Mouse (Mus musculus): ENCODE results near the gene Pnpla1. TPM values are rescaled to one million over a fixed set of nuclear protein-coding genes. Genes with fewer than 3 reads are reported as not detected.

Pnpla1 gene
- polyA plus RNA-seq, 1 experiment from 2014 or later, result 12.7 TPM

DNA sequence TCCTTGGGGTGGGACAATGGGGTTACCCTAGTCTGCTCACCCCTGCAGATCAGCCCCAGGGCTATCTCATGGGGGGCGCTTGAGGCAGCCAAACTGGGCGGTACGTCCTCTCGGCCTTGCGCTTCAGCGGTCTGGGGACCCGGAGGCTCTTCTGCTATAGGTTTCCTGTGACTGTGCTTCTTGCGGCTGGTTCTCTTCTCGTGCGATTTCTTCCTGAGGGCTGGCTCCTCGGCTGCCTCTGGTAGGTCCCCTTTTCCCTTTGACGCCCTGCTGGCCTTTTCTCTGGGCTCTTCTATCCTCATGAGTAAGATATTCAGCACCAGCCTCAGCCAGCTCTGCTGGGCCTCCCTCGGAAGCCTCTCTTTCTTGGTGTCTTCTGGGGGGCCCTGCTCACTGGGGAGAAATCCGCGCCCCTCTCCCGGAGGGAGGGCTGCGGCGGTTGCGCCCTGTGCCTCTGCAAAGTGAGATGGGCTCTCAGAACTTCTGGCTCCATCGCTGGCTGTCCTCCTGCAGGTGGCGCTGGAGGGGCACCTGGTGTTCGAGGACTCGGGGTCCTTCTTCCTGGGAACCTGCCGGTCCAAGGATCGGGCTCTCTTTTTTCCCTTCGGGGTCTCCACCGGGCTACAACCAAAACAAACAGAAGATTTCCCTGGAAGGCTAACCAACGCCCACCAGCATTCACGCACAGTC is 51.2 kb downstream of the Pnpla1 start:
- Histone ChIP-seq H3K4me2 (replicated peaks; ENCODE audit: low read depth) (peak overlapping the region; percentile 47), H3K36me3 (ENCODE audit: control insufficient read depth, insufficient read depth, low read length) (no peaks in the 10 kb centered on the region), H3K4me1 (replicated peaks; ENCODE audit: control insufficient read depth, insufficient read depth) (no peaks in the 10 kb centered on the region), H3K27ac (replicated peaks) (no peak overlapping the region), H3K4me3 (ENCODE audit: low read depth, low read length) (peak overlapping the region; percentile 4; the same call in 1 of the 2 replicates), H3K9me3 (ENCODE audit: control insufficient read depth, low read length) (no peaks in the 10 kb centered on the region), H3K9ac (ENCODE audit: low read length) (0 out of 2 replicates have a peak overlapping the region, but pooled peaks have one; percentile 48), H3K27me3 (ENCODE audit: control insufficient read depth, insufficient read depth, low read length) (no peaks in the 10 kb centered on the region)
- DNase-seq (ENCODE audit: low spot score), result peak; percentile 76
- WGBS, result 16% methylated on average over 29 of the region's 29 CpGs
- ATAC-seq (ENCODE audit: low FRiP score, low TSS enrichment), result no peak
- TF ChIP-seq CTCF (IDR thresholded peaks at IDR 0.05; ENCODE audit: low read depth) (peak; percentile 78), EP300 (optimal IDR thresholded peaks at IDR 0.05) (no peak)

DNA sequence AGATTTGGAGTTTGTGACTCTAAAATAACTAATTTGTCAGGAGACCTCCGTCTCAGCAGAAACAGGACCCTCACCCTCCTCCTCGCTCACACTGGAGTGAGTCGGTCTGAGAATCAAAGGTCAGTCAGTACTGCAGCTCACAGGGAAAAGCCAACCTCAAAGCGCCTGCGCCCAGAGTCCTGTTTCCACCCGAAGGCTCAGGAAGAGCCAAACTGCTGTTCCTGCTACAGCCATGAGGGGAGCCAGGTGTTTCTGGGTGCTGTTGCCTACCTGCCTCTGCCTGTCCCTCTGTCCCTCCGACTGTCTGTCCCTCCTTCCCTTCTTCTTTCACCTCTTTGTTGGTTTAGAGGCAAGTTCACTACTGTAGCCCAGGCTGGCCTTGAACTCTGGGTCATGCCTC is 51.9 kb downstream of the Pnpla1 start:
- Histone ChIP-seq H3K9me3 (ENCODE audit: control insufficient read depth, low read length) (no peaks in the 10 kb centered on the region), H3K4me1 (replicated peaks; ENCODE audit: control insufficient read depth, insufficient read depth) (no peaks in the 10 kb centered on the region), H3K4me3 (ENCODE audit: low read depth, low read length) (no peak overlapping the region), H3K4me2 (replicated peaks; ENCODE audit: low read depth) (no peak overlapping the region), H3K27me3 (ENCODE audit: control insufficient read depth, insufficient read depth, low read length) (no peaks in the 10 kb centered on the region), H3K9ac (ENCODE audit: low read length) (no peak overlapping the region), H3K27ac (replicated peaks) (no peak overlapping the region), H3K36me3 (ENCODE audit: control insufficient read depth, insufficient read depth, low read length) (no peaks in the 10 kb centered on the region)
- DNase-seq (ENCODE audit: low spot score) (peak; percentile 62), ATAC-seq (ENCODE audit: low FRiP score, low TSS enrichment) (0 out of 2 replicates have a peak, but pooled peaks have one; percentile 22)
- TF ChIP-seq EP300 (optimal IDR thresholded peaks at IDR 0.05), result no peak
- peak; percentile 58 for TF ChIP-seq CTCF (IDR thresholded peaks at IDR 0.05; ENCODE audit: low read depth)
- WGBS, result 37% methylated on average over 7 of the region's 7 CpGs

DNA sequence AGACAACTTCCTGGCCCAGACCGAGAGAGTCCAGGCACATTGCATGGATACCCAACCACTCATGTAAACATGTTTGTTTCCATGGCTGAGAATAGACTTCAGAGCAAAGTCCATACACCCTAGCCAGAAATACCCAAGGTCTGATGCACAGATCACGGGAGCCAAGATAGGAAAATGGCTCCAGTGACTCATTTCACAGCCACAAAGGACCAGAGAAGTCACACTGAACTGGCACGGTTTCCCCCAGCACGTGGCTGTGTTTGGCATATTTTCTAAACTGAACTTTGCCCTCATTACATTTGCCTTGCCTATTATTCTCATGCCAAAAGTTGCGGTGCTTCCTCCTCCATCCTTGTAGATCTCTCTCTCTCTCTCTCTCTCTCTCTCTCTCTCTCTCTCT is 55.0 kb downstream of the Pnpla1 start:
- ATAC-seq (ENCODE audit: low FRiP score, low TSS enrichment) (peak; percentile 84), DNase-seq (ENCODE audit: low spot score) (peak; percentile 80)
- Histone ChIP-seq H3K9me3 (ENCODE audit: control insufficient read depth, low read length) (no peaks in the 10 kb centered on the region), H3K4me3 (ENCODE audit: low read depth, low read length) (no peak overlapping the region), H3K4me2 (replicated peaks; ENCODE audit: low read depth) (no peak overlapping the region), H3K27me3 (ENCODE audit: control insufficient read depth, insufficient read depth, low read length) (no peaks in the 10 kb centered on the region), H3K36me3 (ENCODE audit: control insufficient read depth, insufficient read depth, low read length) (no peaks in the 10 kb centered on the region), H3K4me1 (replicated peaks; ENCODE audit: control insufficient read depth, insufficient read depth) (no peaks in the 10 kb centered on the region), H3K9ac (ENCODE audit: low read length) (no peak overlapping the region), H3K27ac (replicated peaks) (no peak overlapping the region)
- no peak for TF ChIP-seq EP300 (optimal IDR thresholded peaks at IDR 0.05)
- no peak for TF ChIP-seq CTCF (IDR thresholded peaks at IDR 0.05; ENCODE audit: low read depth)
- 27% methylated on average over 5 of the region's 5 CpGs for WGBS

DNA sequence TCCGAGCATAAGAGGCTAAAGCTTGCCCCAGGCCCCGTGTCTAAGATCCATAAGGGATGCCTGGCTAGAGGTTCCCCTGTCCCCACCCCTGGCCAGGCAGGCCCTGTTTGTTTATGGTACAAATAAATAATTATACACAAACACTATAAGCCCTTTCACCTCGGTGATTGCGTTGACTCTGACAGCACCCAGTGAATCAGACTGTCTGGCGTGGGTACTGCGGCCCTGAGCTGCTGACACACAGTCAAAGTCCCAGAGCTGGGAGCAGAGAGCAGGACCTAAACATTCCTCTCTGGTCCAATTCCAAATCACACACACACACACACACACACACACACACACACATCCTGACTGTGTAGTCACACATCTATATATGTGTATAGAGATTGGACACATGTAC is 55.7 kb downstream of the Pnpla1 start:
- TF ChIP-seq EP300 (optimal IDR thresholded peaks at IDR 0.05) (no peak), CTCF (IDR thresholded peaks at IDR 0.05; ENCODE audit: low read depth) (no peak)
- no peak overlapping the region for H3K4me2 ChIP-seq (replicated peaks; ENCODE audit: low read depth)
- 46% methylated on average over 6 of the region's 6 CpGs for WGBS
- no peak overlapping the region for H3K9ac ChIP-seq (ENCODE audit: low read length)
- no peaks in the 10 kb centered on the region for H3K27me3 ChIP-seq (ENCODE audit: control insufficient read depth, insufficient read depth, low read length)
- no peaks in the 10 kb centered on the region for H3K4me1 ChIP-seq (replicated peaks; ENCODE audit: control insufficient read depth, insufficient read depth)
- DNase-seq (ENCODE audit: low spot score) (no peak), ATAC-seq (ENCODE audit: low FRiP score, low TSS enrichment) (peak; percentile 48; the same call in 1 of the 2 replicates)
- no peaks in the 10 kb centered on the region for H3K9me3 ChIP-seq (ENCODE audit: control insufficient read depth, low read length)
- H3K36me3 ChIP-seq (ENCODE audit: control insufficient read depth, insufficient read depth, low read length), result no peaks in the 10 kb centered on the region
- H3K27ac ChIP-seq (replicated peaks), result peak overlapping the region; percentile 40; the same call in 1 of the 2 replicates
- H3K4me3 ChIP-seq (ENCODE audit: low read depth, low read length), result no peak overlapping the region

DNA sequence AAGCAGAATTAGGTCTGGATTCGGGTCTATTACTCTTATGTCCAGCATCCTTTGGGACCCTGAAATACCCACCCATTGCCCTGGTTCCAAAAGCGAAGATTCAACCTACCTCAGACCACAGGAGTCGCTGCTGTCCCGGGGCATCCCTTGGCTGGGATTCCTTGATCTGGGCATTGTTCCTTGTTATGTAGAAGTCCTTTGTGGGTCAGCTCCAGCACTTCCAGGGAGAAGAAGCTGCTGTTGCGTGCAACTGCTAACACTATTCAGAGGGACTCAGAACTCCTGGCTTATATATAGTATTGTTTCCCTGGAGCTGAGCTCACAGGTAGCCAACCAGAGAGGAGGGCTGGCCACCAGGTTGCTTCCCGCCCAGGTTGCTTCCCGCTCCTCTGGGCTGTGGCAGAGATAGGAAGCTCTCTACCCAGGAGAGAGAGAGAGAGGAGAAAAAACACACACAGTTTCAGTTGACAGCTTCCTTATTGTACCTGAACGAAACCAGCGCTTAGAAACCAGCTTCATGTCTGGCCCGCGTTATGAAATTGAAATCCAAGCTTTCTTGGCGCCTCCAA is 56.9 kb downstream of the Pnpla1 start, which contains the start of gene 4930539E08Rik:
Gene 4930539E08Rik, minus strand, starts transcription at position 265 of the 569 bp plus-strand sequence.
- WGBS, result 66% methylated on average over 12 of the region's 12 CpGs
- Histone ChIP-seq H3K27ac (replicated peaks) (no peak within 1 kb of the TSS), H3K4me2 (replicated peaks; ENCODE audit: low read depth) (no peak within 1 kb of the TSS), H3K9ac (ENCODE audit: low read length) (no peak within 1 kb of the TSS), H3K36me3 (ENCODE audit: control insufficient read depth, insufficient read depth, low read length) (no peaks in the 10 kb centered on the region), H3K9me3 (ENCODE audit: control insufficient read depth, low read length) (no peaks in the 10 kb centered on the region), H3K27me3 (ENCODE audit: control insufficient read depth, insufficient read depth, low read length) (no peaks in the 10 kb centered on the region), H3K4me3 (ENCODE audit: low read depth, low read length) (no peak within 1 kb of the TSS), H3K4me1 (replicated peaks; ENCODE audit: control insufficient read depth, insufficient read depth) (no peaks in the 10 kb centered on the region)
- peak; percentile 36 for DNase-seq (ENCODE audit: low spot score)
- TF ChIP-seq CTCF (IDR thresholded peaks at IDR 0.05; ENCODE audit: low read depth), result no peak
- TF ChIP-seq EP300 (optimal IDR thresholded peaks at IDR 0.05), result no peak
- ATAC-seq (ENCODE audit: low FRiP score, low TSS enrichment), result peak; percentile 43; the same call in 1 of the 2 replicates

DNA sequence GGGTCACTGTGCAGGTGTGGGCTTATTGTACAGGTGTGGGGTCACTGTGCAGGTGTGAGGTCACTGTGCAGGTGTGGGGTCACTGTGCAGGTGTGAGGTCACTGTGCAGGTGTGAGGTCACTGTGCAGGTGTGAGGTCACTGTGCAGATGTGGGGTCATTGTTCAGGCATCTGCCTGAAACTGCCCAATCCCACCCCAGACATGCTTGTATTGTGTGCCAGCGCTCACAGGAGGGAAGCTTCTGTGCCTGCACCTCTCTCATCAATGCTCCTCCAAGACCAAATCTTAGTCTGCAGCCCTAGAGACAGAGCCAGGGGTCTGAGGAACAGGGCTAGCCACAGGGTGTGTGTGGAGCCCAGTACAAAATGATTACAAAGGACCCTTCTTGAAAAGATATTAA is 58.3 kb downstream of the Pnpla1 start:
- ATAC-seq (ENCODE audit: low FRiP score, low TSS enrichment) (no peak), DNase-seq (ENCODE audit: low spot score) (no peak)
- TF ChIP-seq CTCF (IDR thresholded peaks at IDR 0.05; ENCODE audit: low read depth) (no peak), EP300 (optimal IDR thresholded peaks at IDR 0.05) (no peak)
- Histone ChIP-seq H3K4me3 (ENCODE audit: low read depth, low read length) (no peak overlapping the region), H3K4me2 (replicated peaks; ENCODE audit: low read depth) (no peak overlapping the region), H3K36me3 (ENCODE audit: control insufficient read depth, insufficient read depth, low read length) (no peaks in the 10 kb centered on the region), H3K9ac (ENCODE audit: low read length) (no peak overlapping the region), H3K27ac (replicated peaks) (no peak overlapping the region), H3K4me1 (replicated peaks; ENCODE audit: control insufficient read depth, insufficient read depth) (no peaks in the 10 kb centered on the region), H3K27me3 (ENCODE audit: control insufficient read depth, insufficient read depth, low read length) (no peaks in the 10 kb centered on the region), H3K9me3 (ENCODE audit: control insufficient read depth, low read length) (no peaks in the 10 kb centered on the region)
- 92% methylated on average over 1 of the region's 1 CpGs for WGBS

Measured in stomach, postnatal 0 days (tissue).